Mouse (Mus musculus): ENCODE results near the gene Cacna2d3.

DNA sequence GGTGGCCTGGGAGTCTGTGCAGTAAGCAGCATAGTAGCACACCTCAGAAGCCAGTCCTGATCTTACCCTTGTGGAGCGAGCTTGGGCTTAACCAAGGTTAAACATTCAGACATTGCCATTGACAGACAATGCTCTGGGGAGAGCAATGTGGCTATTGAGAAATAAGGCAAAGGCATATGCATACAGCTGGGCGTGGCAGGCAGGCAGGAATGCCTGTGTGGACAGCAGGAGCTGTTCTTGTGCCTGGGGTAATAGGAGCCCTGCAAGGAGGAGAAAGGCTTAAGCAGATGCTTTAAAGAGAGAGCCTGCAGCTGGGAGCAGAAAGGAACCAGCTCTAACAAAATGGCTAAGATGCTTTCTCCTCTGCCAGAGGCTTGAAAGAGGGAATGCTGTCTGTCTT lies 451.8 kb downstream of the Cacna2d3 start:
- TF ChIP-seq CTCF (conservative IDR thresholded peaks at IDR 0.05; ENCODE audit: low read length) = no peak
- TF ChIP-seq NANOG (IDR thresholded peaks at IDR 0.05; ENCODE audit: borderline replicate concordance, low read length) = no peak

Data from E14TG2a.4 (cell line).